Mouse (Mus musculus): ENCODE measurements at regions not wholly inside any gene's neighbourhood (a gene's known extent, or its start where the extent isn't known, plus 50 kb on each side); places are given as distances from the start of the nearest gene placed in this dataset.

DNA sequence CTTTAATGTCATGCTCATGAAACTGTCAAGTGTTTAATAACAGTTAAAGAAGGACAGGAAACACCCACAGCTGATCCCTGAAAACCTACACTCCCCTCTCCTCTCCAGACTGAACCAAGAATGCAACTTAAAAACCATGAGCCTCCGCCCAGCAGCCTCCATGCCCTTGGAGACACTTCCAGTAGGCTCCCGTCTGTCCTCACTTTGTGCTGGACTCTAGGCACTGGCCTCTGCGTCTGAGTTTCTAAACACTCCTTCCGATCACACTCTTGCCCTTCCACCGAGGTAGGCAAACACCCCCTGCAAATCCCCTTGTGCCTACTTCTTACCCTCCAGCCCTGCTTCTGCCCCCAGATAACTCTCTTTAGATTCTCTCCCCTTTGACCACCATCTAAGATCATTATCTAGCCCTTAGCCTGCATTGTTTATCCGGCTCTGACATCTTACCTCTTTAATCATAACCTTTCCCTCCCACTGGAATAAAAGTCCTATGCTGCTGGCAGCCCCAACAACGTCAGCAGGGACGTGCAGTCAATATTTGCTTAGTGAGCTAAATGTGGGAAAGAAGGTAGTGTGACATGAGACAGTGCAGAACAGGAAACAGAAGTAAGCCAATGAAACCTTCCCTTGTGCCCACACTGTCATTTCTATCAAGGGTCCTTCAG, 52.5 kb upstream of the Dhx40 start:
- Histone ChIP-seq H3K9ac (no peak overlapping the region), H3K9me3 (replicated peaks) (no peaks in the 10 kb centered on the region), H3K4me2 (no peak overlapping the region), H3K27ac (no peak overlapping the region), H3K36me3 (no peaks in the 10 kb centered on the region), H3K27me3 (no peaks in the 10 kb centered on the region), H3K4me3 (replicated peaks) (no peak overlapping the region), H3K4me1 (replicated peaks) (no peaks in the 10 kb centered on the region)
- DNase-seq: no peak
- ATAC-seq (ENCODE audit: low read depth): peak; percentile 51; the same call in 1 of the 2 replicates
- WGBS (ENCODE audit: insufficient replicate concordance): 51% methylated on average over 8 of the region's 8 CpGs

DNA sequence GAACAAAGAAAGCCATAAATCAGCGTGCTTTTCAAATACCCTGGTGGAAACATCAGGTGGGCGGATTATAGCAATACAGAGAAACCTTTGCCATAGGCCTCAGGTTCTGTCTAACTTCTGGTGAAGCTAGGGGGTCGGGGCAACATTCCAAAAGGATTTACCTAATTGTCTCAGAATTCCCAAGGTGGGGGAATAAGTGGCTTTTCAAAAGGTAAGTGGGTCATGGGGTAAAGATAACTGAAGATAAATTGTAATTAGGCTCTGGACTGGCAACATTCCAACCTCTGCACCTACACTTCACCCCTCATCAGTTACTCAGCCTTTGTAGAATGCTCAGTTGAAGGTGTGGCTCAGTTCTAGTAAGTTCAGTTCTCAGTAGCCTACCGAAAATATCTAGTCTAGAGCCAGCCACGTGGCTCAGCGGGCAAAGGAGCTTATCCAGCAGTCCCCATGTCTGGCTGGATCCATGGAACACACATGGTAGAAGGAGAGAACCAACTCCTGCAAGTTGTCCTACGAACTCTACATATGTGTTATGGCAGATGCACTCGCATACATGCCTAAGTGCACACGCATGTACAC, 51.8 kb upstream of the Dhx40 start:
- DNase-seq: no peak
- no peak overlapping the region for H3K9ac ChIP-seq
- H3K4me1 ChIP-seq (replicated peaks): no peaks in the 10 kb centered on the region
- no peak overlapping the region for H3K4me3 ChIP-seq (replicated peaks)
- ATAC-seq (ENCODE audit: low read depth): no peak
- H3K4me2 ChIP-seq: no peak overlapping the region
- WGBS (ENCODE audit: insufficient replicate concordance): 69% methylated on average over 9 of the region's 9 CpGs
- no peak overlapping the region for H3K27ac ChIP-seq
- no peaks in the 10 kb centered on the region for H3K9me3 ChIP-seq (replicated peaks)
- no peaks in the 10 kb centered on the region for H3K36me3 ChIP-seq
- no peaks in the 10 kb centered on the region for H3K27me3 ChIP-seq

DNA sequence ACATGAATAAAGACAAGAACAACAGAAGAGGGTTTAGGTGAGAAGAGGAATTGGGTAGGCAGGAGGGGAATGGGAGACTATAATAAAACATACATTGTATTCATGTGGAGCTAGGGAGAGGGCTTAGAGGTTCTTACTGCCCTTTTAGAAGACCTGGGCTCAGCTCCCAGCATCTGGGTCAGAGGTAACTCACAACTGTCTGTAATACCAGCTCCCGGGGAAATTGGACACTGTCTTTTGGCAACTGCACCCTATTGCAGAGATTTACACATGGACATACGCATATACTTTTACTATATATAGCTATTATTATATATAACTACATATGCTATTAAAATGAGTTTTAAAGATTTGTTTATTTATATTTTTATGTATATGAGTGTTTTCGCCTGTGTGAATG, 50.7 kb upstream of the Dhx40 start:
- WGBS (ENCODE audit: insufficient replicate concordance): 74% methylated on average over 3 of the region's 3 CpGs
- no peak overlapping the region for H3K4me3 ChIP-seq (replicated peaks)
- H3K9me3 ChIP-seq (replicated peaks): no peaks in the 10 kb centered on the region
- no peaks in the 10 kb centered on the region for H3K27me3 ChIP-seq
- DNase-seq (no peak), ATAC-seq (ENCODE audit: low read depth) (no peak)
- no peaks in the 10 kb centered on the region for H3K36me3 ChIP-seq
- H3K4me2 ChIP-seq: no peak overlapping the region
- no peak overlapping the region for H3K27ac ChIP-seq
- no peaks in the 10 kb centered on the region for H3K4me1 ChIP-seq (replicated peaks)
- no peak overlapping the region for H3K9ac ChIP-seq
